Mouse (Mus musculus) intestine, postnatal 0 days (tissue): ENCODE measurements around the gene Micall1. TPM values are rescaled to one million over a fixed set of nuclear protein-coding genes. Genes with fewer than 3 reads are reported as not detected.

Experiments
- ATAC-seq: fragments of 200-750 bp; cut with Nextera tagmentation; 2 replicates; pipeline ENCODE4 v1.8.0; 2017; ENCODE audit warnings: mild to moderate bottlenecking, moderate TSS enrichment, moderate library complexity
- H3K27ac ChIP-seq: fragments of 300-500 bp; sonication (generic); 2 replicates; pipeline ENCODE4 v1.5.1; 2014; ENCODE audit warnings: mild to moderate bottlenecking, low read depth, low read length, moderate library complexity
- H3K27me3 ChIP-seq: fragments of 300-500 bp; sonication (generic); replicated peaks from 2 replicates; pipeline ENCODE4 v1.6.1; 2014; ENCODE audit warnings: low read length, mixed read lengths; ENCODE audit not compliant: control insufficient read depth, insufficient read depth
- H3K36me3 ChIP-seq: fragments of 300-500 bp; sonication (generic); 2 replicates; pipeline ENCODE4 v1.6.1; 2014; ENCODE audit warnings: mild to moderate bottlenecking, moderate library complexity; ENCODE audit not compliant: control insufficient read depth, insufficient read depth
- H3K4me1 ChIP-seq: fragments of 300-500 bp; sonication (generic); replicated peaks from 2 replicates; pipeline ENCODE4 v1.6.1; 2014; ENCODE audit warnings: antibody characterized with exemption, low read length, mixed read lengths; ENCODE audit not compliant: control insufficient read depth, insufficient read depth
- H3K4me2 ChIP-seq: fragments of 300-500 bp; sonication (generic); replicated peaks from 2 replicates; pipeline ENCODE4 v1.6.1; 2014; ENCODE audit warnings: low read depth, mild to moderate bottlenecking, moderate library complexity
- H3K4me3 ChIP-seq: fragments of 300-500 bp; sonication (generic); 2 replicates; pipeline ENCODE4 v1.5.1; 2014; ENCODE audit warnings: low read depth, low read length
- H3K9ac ChIP-seq: fragments of 300-500 bp; sonication (generic); 2 replicates; pipeline ENCODE4 v1.6.1; 2014; ENCODE audit warnings: mild to moderate bottlenecking, low read depth, low read length
- H3K9me3 ChIP-seq: fragments of 300-500 bp; sonication (generic); 2 replicates; pipeline ENCODE4 v1.6.1; 2016; ENCODE audit warnings: mixed run types; ENCODE audit not compliant: control insufficient read depth
- CTCF ChIP-seq: sonication (generic); IDR thresholded peaks from 2 replicates; pipeline ENCODE4 v1.5.1; 2016; ENCODE audit warnings: low read depth, mild to moderate bottlenecking, control low read depth, antibody characterized with exemption, moderate library complexity
- WGBS: fragments of 180-500 bp; shearing (Covaris S2); extraction: QIAGEN DNeasy Blood & Tissue Kit; methylation state at CpG from one replicate; pipeline ENCODE4 v1.1.7; 2014; 5-methylcytosine and 5-hydroxymethylcytosine counted together
- polyA plus RNA-seq: library from polyadenylated mRNA; unstranded; fragments of >200 nt; fragmentation: Nextera tagmentation; extraction: Ambion mirVana; gene quantifications from 2 replicates; pipeline ENCODE4 v1.2.1, GENCODE M21; 2015

The Micall1 gene
- polyA plus RNA-seq, 1 experiment from 2014 or later, result 3.7 TPM

DNA sequence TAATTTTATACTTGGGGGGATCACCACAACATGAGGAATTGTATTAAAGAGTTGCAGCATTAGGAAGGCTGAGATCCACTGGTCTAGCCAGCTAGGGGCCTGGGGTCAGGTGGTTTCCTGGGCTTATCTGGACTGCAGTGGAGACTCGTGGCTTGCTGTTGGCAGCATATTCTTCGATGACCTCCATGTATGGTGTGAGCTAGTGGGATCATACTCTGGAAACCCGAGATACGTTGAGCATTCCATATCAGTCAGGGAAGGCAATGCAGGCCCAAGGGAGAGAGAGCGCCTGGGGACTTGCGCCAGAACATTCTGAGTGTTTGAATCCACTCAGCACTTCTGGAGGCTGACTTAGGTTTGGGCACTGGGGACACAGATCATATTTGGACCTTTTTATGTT lies 15.1 kb downstream of the Micall1 start:
- no peaks in the 10 kb centered on the region for H3K9me3 ChIP-seq
- H3K27ac ChIP-seq, result no peak overlapping the region
- no peak overlapping the region for H3K4me2 ChIP-seq
- no peak overlapping the region for H3K9ac ChIP-seq
- H3K4me1 ChIP-seq, result no peaks in the 10 kb centered on the region
- H3K4me3 ChIP-seq, result no peak overlapping the region
- no peaks in the 10 kb centered on the region for H3K27me3 ChIP-seq
- no peak for TF ChIP-seq CTCF
- 79% methylated on average over 6 of the region's 6 CpGs for WGBS
- no peak for ATAC-seq
- peaks cover 88% of the 10 kb centered on the region for H3K36me3 ChIP-seq

DNA sequence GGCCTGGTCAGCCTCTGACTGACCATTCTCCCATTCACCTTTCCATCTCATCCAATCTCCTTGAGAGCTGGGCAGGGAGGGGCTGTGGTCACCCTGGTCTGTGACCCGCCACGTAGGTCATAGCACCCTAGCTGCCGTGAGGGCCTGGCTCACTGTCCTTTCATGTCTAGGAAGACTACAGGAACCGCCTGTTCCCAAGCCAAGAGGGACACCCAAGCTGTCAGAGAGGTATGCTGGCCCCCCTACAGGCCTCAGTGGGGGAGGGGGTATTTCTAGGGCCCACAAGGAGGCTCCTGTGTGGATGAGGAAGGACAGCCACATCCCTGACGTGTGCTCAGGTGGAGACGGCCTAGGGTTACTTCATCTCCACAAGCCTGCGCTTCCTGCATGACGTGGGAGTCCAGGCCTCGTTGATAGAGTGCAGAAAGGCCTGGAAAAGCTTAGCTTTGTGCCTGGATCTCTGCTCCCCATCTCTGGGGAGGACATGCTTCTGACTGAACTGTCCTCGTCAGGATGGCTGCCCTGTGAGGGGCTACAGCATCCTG lies 15.7 kb downstream of the Micall1 start:
- no peak for TF ChIP-seq CTCF
- H3K9ac ChIP-seq, result no peak overlapping the region
- no peaks in the 10 kb centered on the region for H3K4me1 ChIP-seq
- no peak overlapping the region for H3K27ac ChIP-seq
- peaks cover 86% of the 10 kb centered on the region for H3K36me3 ChIP-seq
- no peak for ATAC-seq
- no peak overlapping the region for H3K4me3 ChIP-seq
- WGBS, result 87% methylated on average over 10 of the region's 10 CpGs
- H3K9me3 ChIP-seq, result no peaks in the 10 kb centered on the region
- no peak overlapping the region for H3K4me2 ChIP-seq
- no peaks in the 10 kb centered on the region for H3K27me3 ChIP-seq

DNA sequence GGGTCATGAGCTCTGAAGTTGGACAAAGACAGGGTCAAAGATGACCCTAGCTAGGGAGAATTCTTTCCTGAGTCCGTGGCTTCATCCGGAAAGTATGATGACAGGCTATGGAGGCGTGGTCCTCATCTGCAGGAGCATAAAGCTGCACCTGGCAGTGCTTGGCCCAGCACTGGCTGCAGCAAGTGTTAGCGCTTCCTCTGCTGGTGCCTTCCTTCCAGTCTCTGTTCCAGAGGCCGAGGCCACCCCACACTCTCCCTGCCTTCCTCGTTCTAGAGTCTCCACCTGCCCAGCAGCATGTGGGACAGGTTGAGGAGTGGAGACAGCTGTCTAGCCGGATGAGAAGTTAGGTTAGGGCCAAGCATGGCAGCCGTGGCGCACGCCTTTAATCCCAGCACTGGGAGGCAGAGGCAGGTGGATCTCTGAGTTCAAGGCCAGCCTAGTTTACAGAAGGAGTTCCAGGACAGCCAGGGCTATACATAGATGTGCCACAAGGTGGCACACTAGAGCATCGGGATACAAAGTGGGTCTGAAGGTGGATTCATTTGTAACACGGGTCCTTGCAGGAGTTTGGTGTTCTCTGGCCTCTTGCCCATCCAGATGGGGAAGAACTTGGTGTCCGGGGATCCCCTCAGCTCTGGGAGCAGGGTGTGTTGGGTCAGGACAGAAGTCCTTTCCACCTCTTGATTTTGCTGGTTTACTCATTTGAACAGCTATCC lies 17.7 kb downstream of the Micall1 start:
- no peaks in the 10 kb centered on the region for H3K4me1 ChIP-seq
- no peak for ATAC-seq
- H3K27me3 ChIP-seq, result no peaks in the 10 kb centered on the region
- peak; percentile 81 for TF ChIP-seq CTCF
- H3K4me2 ChIP-seq, result no peak overlapping the region
- H3K9me3 ChIP-seq, result no peaks in the 10 kb centered on the region
- no peak overlapping the region for H3K4me3 ChIP-seq
- H3K36me3 ChIP-seq, result peaks cover 85% of the 10 kb centered on the region
- no peak overlapping the region for H3K27ac ChIP-seq
- H3K9ac ChIP-seq, result no peak overlapping the region
- 75% methylated on average over 13 of the region's 13 CpGs for WGBS

DNA sequence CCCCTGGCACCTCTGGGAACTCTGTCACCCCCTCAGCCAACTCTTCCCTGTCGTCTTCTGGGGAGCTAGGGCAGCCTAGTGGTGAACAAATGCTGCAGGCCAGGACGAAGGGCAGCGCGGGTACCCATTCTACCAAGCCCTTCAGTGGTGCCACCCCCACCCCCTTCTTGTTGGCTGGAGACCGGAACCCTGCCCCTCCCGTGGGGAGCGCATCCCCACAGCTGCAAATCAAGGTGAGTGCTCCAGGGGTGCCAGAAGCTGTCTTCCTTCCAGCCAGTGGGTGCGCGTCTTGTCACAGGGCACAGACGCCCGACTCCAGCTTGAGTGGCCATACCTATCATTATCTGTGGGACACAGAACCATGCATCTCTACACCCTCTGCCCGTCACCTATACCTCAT lies 18.4 kb downstream of the Micall1 start:
- Histone ChIP-seq H3K9ac (no peak overlapping the region), H3K27ac (no peak overlapping the region), H3K4me2 (no peak overlapping the region), H3K36me3 (peaks cover 83% of the 10 kb centered on the region), H3K9me3 (no peaks in the 10 kb centered on the region), H3K27me3 (no peaks in the 10 kb centered on the region), H3K4me3 (no peak overlapping the region), H3K4me1 (no peaks in the 10 kb centered on the region)
- TF ChIP-seq CTCF, result no peak
- 95% methylated on average over 12 of the region's 12 CpGs for WGBS
- no peak for ATAC-seq

DNA sequence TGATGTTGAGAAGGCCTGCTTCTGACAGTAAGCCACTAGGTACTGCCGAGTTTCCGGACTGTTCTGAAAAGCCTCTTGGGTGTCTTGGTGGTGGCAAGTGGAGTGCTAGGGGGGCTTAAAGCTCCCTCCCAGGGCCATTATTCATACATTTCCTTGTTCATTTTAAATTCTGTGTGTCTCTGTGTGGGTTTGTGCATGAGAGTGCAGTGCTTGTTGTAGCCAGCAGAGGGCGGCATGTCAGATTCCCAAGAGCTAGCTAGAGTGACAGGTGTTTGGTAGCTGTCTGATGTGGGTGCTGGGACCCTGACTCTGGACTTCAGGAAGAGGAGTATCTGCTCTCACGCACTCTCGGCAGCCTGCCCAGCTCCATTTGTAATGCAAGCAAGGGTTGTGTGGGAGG lies 19.5 kb downstream of the Micall1 start:
- Histone ChIP-seq H3K4me1 (no peaks in the 10 kb centered on the region), H3K4me3 (no peak overlapping the region), H3K9ac (no peak overlapping the region), H3K27me3 (no peaks in the 10 kb centered on the region), H3K27ac (no peak overlapping the region), H3K4me2 (no peak overlapping the region), H3K36me3 (peaks cover 83% of the 10 kb centered on the region), H3K9me3 (no peaks in the 10 kb centered on the region)
- TF ChIP-seq CTCF, result peak; percentile 64
- WGBS, result 95% methylated on average over 5 of the region's 5 CpGs
- no peak for ATAC-seq

DNA sequence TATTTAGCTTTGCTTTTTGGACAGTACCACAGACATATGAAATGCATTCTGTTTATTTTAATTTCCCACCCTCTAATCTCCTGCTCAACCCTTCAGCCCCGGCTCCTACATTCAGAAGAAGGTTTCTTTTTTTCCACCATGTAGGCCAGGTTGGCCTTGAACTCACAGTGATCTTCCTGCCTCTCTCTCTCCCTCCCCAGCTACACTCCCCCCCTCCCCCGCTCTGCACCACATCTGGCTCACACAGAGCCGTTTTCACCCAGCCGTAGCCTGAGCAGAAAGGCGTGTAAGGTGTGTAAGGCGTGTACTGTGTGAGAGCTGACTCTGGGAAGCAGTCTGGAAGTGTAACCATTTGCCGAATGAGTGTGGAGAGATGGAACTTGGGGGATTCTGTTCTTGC lies 20.6 kb downstream of the Micall1 start:
- Histone ChIP-seq H3K4me3 (no peak overlapping the region), H3K36me3 (peaks cover 85% of the 10 kb centered on the region), H3K9ac (no peak overlapping the region), H3K4me1 (no peaks in the 10 kb centered on the region), H3K27ac (no peak overlapping the region), H3K9me3 (no peaks in the 10 kb centered on the region), H3K27me3 (no peaks in the 10 kb centered on the region), H3K4me2 (no peak overlapping the region)
- no peak for ATAC-seq
- TF ChIP-seq CTCF, result no peak
- 63% methylated on average over 7 of the region's 7 CpGs for WGBS

DNA sequence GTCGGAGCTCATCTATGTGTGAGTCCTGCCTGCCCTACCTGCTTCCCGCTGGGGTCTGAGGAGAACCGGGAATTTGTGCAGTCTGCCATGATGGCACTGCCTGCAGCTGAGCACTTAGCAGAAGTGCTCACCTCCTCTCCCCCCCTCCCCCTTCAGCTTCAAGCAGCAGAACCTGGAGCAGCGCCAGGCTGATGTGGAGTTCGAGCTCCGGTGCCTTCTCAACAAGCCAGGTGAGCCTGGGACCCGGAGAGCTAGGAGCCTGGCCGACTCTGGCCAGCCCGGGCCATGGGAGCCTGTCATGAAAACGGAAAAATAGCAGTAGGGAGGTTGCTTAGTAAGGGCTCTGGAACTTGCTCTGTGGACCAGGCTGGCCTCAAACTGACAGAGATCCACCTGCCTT lies 22.1 kb downstream of the Micall1 start:
- H3K9me3 ChIP-seq, result no peaks in the 10 kb centered on the region
- WGBS, result 84% methylated on average over 10 of the region's 10 CpGs
- peaks cover 71% of the 10 kb centered on the region for H3K36me3 ChIP-seq
- H3K9ac ChIP-seq, result no peak overlapping the region
- H3K4me3 ChIP-seq, result no peak overlapping the region
- no peak for ATAC-seq
- no peak overlapping the region for H3K4me2 ChIP-seq
- no peaks in the 10 kb centered on the region for H3K27me3 ChIP-seq
- H3K27ac ChIP-seq, result no peak overlapping the region
- TF ChIP-seq CTCF, result no peak
- no peaks in the 10 kb centered on the region for H3K4me1 ChIP-seq
